Comparison of ENCODE assay signal across 9 mouse cellular contexts in genomic region chr19:57417800-57418580, GRCm38 (mm10). TPM values are rescaled to one million over a fixed set of nuclear protein-coding genes. Genes with fewer than 3 reads are reported as not detected.
A peak's percentile ranks its signal among the peaks of the same experiment; 100 is the strongest.
DNase-seq lines count a peak whose midpoint lies in the region; ATAC-seq and TF ChIP-seq lines count a peak whose summit lies in the region.
"Had no signal": no experiment of that assay in that cellular context is flagged by ENCODE, and none has a peak within 500 bp of the region (broad histone marks: within the 10 kb centered on the region; RNA-seq: fewer than 3 reads in every experiment).

No protein-coding gene starts in this region.

- TF ChIP-seq EP300 in lung, postnatal 0 days (IDR thresholded peaks at IDR 0.05): no peak

- H3K27me3 ChIP-seq in lung, postnatal 0 days (replicated peaks; ENCODE audit: insufficient read depth, low read length): no peaks in the 10 kb centered on the region
- no peaks in the 10 kb centered on the region; the same call in 1 of the 2 replicates for H3K27me3 ChIP-seq in forebrain, embryonic 13.5 days
- no peaks in the 10 kb centered on the region for H3K27me3 ChIP-seq in limb, embryonic 15.5 days
- no peaks in the 10 kb centered on the region for H3K27me3 ChIP-seq in neural tube, embryonic 15.5 days (replicated peaks)

- H3K9ac ChIP-seq in lung, postnatal 0 days (replicated peaks; ENCODE audit: low read depth): no peak overlapping the region
- H3K9ac ChIP-seq in forebrain, embryonic 13.5 days: no peak overlapping the region
- no peak overlapping the region for H3K9ac ChIP-seq in limb, embryonic 15.5 days
- H3K9ac ChIP-seq in neural tube, embryonic 15.5 days (replicated peaks): no peak overlapping the region

- H3K4me2 ChIP-seq in lung, postnatal 0 days (replicated peaks; ENCODE audit: low read depth, low read length): peak overlapping the region; percentile 37
- H3K4me2 ChIP-seq in forebrain, embryonic 13.5 days: peak overlapping the region; percentile 19
- H3K4me2 ChIP-seq in limb, embryonic 15.5 days: peak overlapping the region; percentile 4; the same call in 1 of the 2 replicates
- peak overlapping the region; percentile 26 for H3K4me2 ChIP-seq in neural tube, embryonic 15.5 days

- no peaks in the 10 kb centered on the region for H3K9me3 ChIP-seq in lung, postnatal 0 days (ENCODE audit: low read length)
- no peaks in the 10 kb centered on the region for H3K9me3 ChIP-seq in forebrain, embryonic 13.5 days (replicated peaks)
- no peaks in the 10 kb centered on the region for H3K9me3 ChIP-seq in limb, embryonic 15.5 days
- no peaks in the 10 kb centered on the region for H3K9me3 ChIP-seq in neural tube, embryonic 15.5 days (replicated peaks)

- no peak; the same call in 1 of the 2 replicates for ATAC-seq in lung, postnatal 0 days
- ATAC-seq in forebrain, embryonic 13.5 days: no peak
- no peak for ATAC-seq in limb, embryonic 15.5 days (ENCODE audit: insufficient number of reproducible peaks, low FRiP score, low TSS enrichment, low read depth)
- ATAC-seq in neural tube, embryonic 15.5 days (ENCODE audit: low FRiP score): no peak
- no peak for ATAC-seq in granulocyte monocyte progenitor cell, adult 5-6 weeks (replicated peaks; ENCODE audit: poor library complexity, severe bottlenecking)

- DNase-seq in lung, postnatal 0 days (ENCODE audit: low spot score): no peak
- DNase-seq in lung, adult 18-20 months: no peak
- no peak for DNase-seq in frontal cortex, postnatal 25 days (ENCODE audit: low spot score in 2 of 2)
- DNase-seq in spleen, postnatal 10 days (ENCODE audit: low spot score in 2 of 2): no peak
- DNase-seq: layer of hippocampus, adult 9-11 months had no signal

- H3K27ac ChIP-seq in lung, postnatal 0 days (ENCODE audit: low read length): no peak overlapping the region
- no peak overlapping the region for H3K27ac ChIP-seq in forebrain, embryonic 13.5 days
- no peak overlapping the region for H3K27ac ChIP-seq in limb, embryonic 15.5 days
- no peak overlapping the region for H3K27ac ChIP-seq in neural tube, embryonic 15.5 days (replicated peaks)

- no peak overlapping the region for H3K4me3 ChIP-seq in lung, postnatal 0 days (ENCODE audit: low read depth, low read length)
- H3K4me3 ChIP-seq in forebrain, embryonic 13.5 days: no peak overlapping the region
- no peak overlapping the region for H3K4me3 ChIP-seq in limb, embryonic 15.5 days
- H3K4me3 ChIP-seq in neural tube, embryonic 15.5 days (replicated peaks): no peak overlapping the region

- 28% methylated on average over 16 of the region's 17 CpGs for WGBS in lung, postnatal 0 days
- WGBS in forebrain, embryonic 13.5 days: 24% methylated on average over 16 of the region's 17 CpGs
- WGBS in limb, embryonic 15.5 days: 23% methylated on average over 17 of the region's 17 CpGs
- 24% methylated on average over 17 of the region's 17 CpGs for WGBS in neural tube, embryonic 15.5 days

- H3K4me1 ChIP-seq in lung, postnatal 0 days (ENCODE audit: insufficient read depth, low read depth, low read length): no peaks in the 10 kb centered on the region
- H3K4me1 ChIP-seq in forebrain, embryonic 13.5 days: no peaks in the 10 kb centered on the region
- peaks cover 8% of the 10 kb centered on the region for H3K4me1 ChIP-seq in limb, embryonic 15.5 days
- peaks cover 15% of the 10 kb centered on the region; the same call in 1 of the 2 replicates for H3K4me1 ChIP-seq in neural tube, embryonic 15.5 days

- no peak for TF ChIP-seq CTCF in lung, postnatal 0 days (IDR thresholded peaks at IDR 0.05)

- H3K36me3 ChIP-seq in lung, postnatal 0 days (ENCODE audit: insufficient read depth, low read length): no peaks in the 10 kb centered on the region
- H3K36me3 ChIP-seq in forebrain, embryonic 13.5 days (ENCODE audit: poor library complexity, severe bottlenecking): no peaks in the 10 kb centered on the region
- no peaks in the 10 kb centered on the region for H3K36me3 ChIP-seq in limb, embryonic 15.5 days
- no peaks in the 10 kb centered on the region for H3K36me3 ChIP-seq in neural tube, embryonic 15.5 days

RNA-seq across cellular contexts. Expression of gene Trub1, which starts 34.7 kb away (rescaled TPM):
- 8.5 and 9.0 TPM in 2 replicates for polyA plus RNA-seq in lung, postnatal 0 days (2015; fragmentation: Nextera tagmentation; extraction: Ambion mirVana)
- 14.5 and 14.8 TPM in 2 replicates for polyA plus RNA-seq in forebrain, embryonic 13.5 days (2015; fragmentation: Nextera tagmentation; extraction: Ambion mirVana)
- polyA plus RNA-seq in limb, embryonic 15.5 days (2015; fragmentation: Nextera tagmentation; extraction: Ambion mirVana): 24.0 and 24.7 TPM in 2 replicates
- 14.9 and 17.8 TPM in 2 replicates for polyA plus RNA-seq in neural tube, embryonic 15.5 days (2015; fragmentation: Nextera tagmentation; extraction: Ambion mirVana)
- 16.5 and 16.7 TPM in 2 replicates for total RNA-seq in granulocyte monocyte progenitor cell, adult 5-6 weeks (2014; fragmentation: Nextera tagmentation)
- total RNA-seq in granulocyte monocyte progenitor cell, adult 5-6 weeks (2017): 13.2 and 21.0 TPM in 2 replicates

RNA-seq across cellular contexts. Expression of gene Fam160b1, which starts 57.5 kb away (rescaled TPM):
- polyA plus RNA-seq in lung, postnatal 0 days (2015; fragmentation: Nextera tagmentation; extraction: Ambion mirVana): 14.7 and 14.9 TPM in 2 replicates
- 11.6 and 12.7 TPM in 2 replicates for polyA plus RNA-seq in forebrain, embryonic 13.5 days (2015; fragmentation: Nextera tagmentation; extraction: Ambion mirVana)
- 13.3 and 17.4 TPM in 2 replicates for polyA plus RNA-seq in limb, embryonic 15.5 days (2015; fragmentation: Nextera tagmentation; extraction: Ambion mirVana)
- polyA plus RNA-seq in neural tube, embryonic 15.5 days (2015; fragmentation: Nextera tagmentation; extraction: Ambion mirVana): 12.6 and 12.9 TPM in 2 replicates
- 18.0 and 25.6 TPM in 2 replicates for total RNA-seq in granulocyte monocyte progenitor cell, adult 5-6 weeks (2014; fragmentation: Nextera tagmentation)
- total RNA-seq in granulocyte monocyte progenitor cell, adult 5-6 weeks (2017): 15.3 and 15.8 TPM in 2 replicates
